Mouse (Mus musculus) forebrain, postnatal 0 days (tissue): ENCODE measurements around the gene Carns1. TPM values are rescaled to one million over a fixed set of nuclear protein-coding genes. Genes with fewer than 3 reads are reported as not detected.

Experiments used
- ATAC-seq: fragments of 200-750 bp; cut with Nextera tagmentation; 2 replicates; pipeline ENCODE4 v1.8.0; 2017; ENCODE audit warnings: mild to moderate bottlenecking, moderate library complexity
- DNase-seq: peaks from one replicate; pipeline ENCODE4 v3.0.0-alpha.2; 2015
- H3K27ac ChIP-seq: fragments of 300-500 bp; sonication (generic); 2 replicates; pipeline ENCODE4 v1.5.1; 2014; ENCODE audit warnings: low read depth, mild to moderate bottlenecking, antibody characterized with exemption, low read length, moderate library complexity, mixed read lengths
- H3K27me3 ChIP-seq: fragments of 300-500 bp; sonication (generic); 2 replicates; pipeline ENCODE4 v1.6.1; 2014; ENCODE audit warnings: mild to moderate bottlenecking, low read length, mixed read lengths; ENCODE audit not compliant: insufficient read depth
- H3K36me3 ChIP-seq: fragments of 300-500 bp; sonication (generic); 2 replicates; pipeline ENCODE4 v1.6.1; 2014; ENCODE audit warnings: mild to moderate bottlenecking, moderate library complexity; ENCODE audit not compliant: insufficient read depth
- H3K4me1 ChIP-seq: fragments of 300-500 bp; sonication (generic); 2 replicates; pipeline ENCODE4 v1.6.1; 2014; ENCODE audit warnings: antibody characterized with exemption; ENCODE audit not compliant: insufficient read depth
- H3K4me2 ChIP-seq: fragments of 300-500 bp; sonication (generic); 2 replicates; pipeline ENCODE4 v1.6.1; 2014; ENCODE audit warnings: low read depth, mild to moderate bottlenecking, moderate library complexity
- H3K4me3 ChIP-seq: fragments of 300-500 bp; sonication (generic); 2 replicates; pipeline ENCODE4 v1.5.1; 2014; ENCODE audit warnings: low read depth, low read length, mixed read lengths
- H3K9ac ChIP-seq: fragments of 300-500 bp; sonication (generic); 2 replicates; pipeline ENCODE4 v1.6.1; 2014; ENCODE audit warnings: mild to moderate bottlenecking
- H3K9me3 ChIP-seq: fragments of 300-500 bp; sonication (generic); 2 replicates; pipeline ENCODE4 v1.6.1; 2016; ENCODE audit warnings: low read length
- CTCF ChIP-seq: sonication (generic); IDR thresholded peaks from 2 replicates; pipeline ENCODE4 v1.5.1; 2016; ENCODE audit warnings: antibody characterized with exemption, control low read depth, low read depth
- WGBS: fragments of 180-500 bp; shearing (Covaris S2); extraction: QIAGEN DNeasy Blood & Tissue Kit; methylation state at CpG from one replicate; pipeline ENCODE4 v1.1.7; 2014; 5-methylcytosine and 5-hydroxymethylcytosine counted together
- polyA plus RNA-seq: library from polyadenylated mRNA; unstranded; fragments of >200 nt; fragmentation: Nextera tagmentation; extraction: Ambion mirVana; gene quantifications from 2 replicates; pipeline ENCODE4 v1.2.1, GENCODE M21; 2015
- total RNA-seq: library from RNA; depleted of rRNA; stranded (reverse); fragments of >200 nt; gene quantifications from 2 replicates; pipeline ENCODE4 v1.2.3, GENCODE M21; 2014

Carns1 gene
- total and polyA plus RNA-seq, 2 experiments from 2014 or later = 4.4 to 4.7 TPM

GRCm38 (mm10) chr19:4213524-4213974 lies 38.3 kb upstream of the Carns1 start:
- peaks cover 25% of the 10 kb centered on the region for H3K27me3 ChIP-seq
- no peak for TF ChIP-seq CTCF
- no peaks in the 10 kb centered on the region for H3K4me1 ChIP-seq
- H3K9me3 ChIP-seq = no peaks in the 10 kb centered on the region
- no peak overlapping the region for H3K4me3 ChIP-seq
- no peak overlapping the region for H3K9ac ChIP-seq
- DNase-seq (no peak), ATAC-seq (no peak)
- WGBS = 11% methylated on average over 9 of the region's 9 CpGs
- no peaks in the 10 kb centered on the region for H3K36me3 ChIP-seq
- H3K27ac ChIP-seq = no peak overlapping the region
- no peak overlapping the region for H3K4me2 ChIP-seq

- no peak overlapping the region for H3K4me3 ChIP-seq
- H3K27ac ChIP-seq = no peak overlapping the region
- H3K9me3 ChIP-seq = no peaks in the 10 kb centered on the region
- WGBS = 34% methylated on average over 4 of the region's 4 CpGs
- no peak overlapping the region for H3K9ac ChIP-seq
- peaks cover 24% of the 10 kb centered on the region for H3K27me3 ChIP-seq
- no peaks in the 10 kb centered on the region for H3K4me1 ChIP-seq
- no peak overlapping the region for H3K4me2 ChIP-seq
- no peaks in the 10 kb centered on the region for H3K36me3 ChIP-seq
- DNase-seq (no peak), ATAC-seq (no peak)
- no peak for TF ChIP-seq CTCF
Observed at GRCm38 (mm10) chr19:4211891-4212588, 36.8 kb upstream of the Carns1 start.

GRCm38 (mm10) chr19:4208563-4208962 lies 33.3 kb upstream of the Carns1 start:
- H3K4me3 ChIP-seq = no peak overlapping the region
- TF ChIP-seq CTCF = no peak
- H3K27ac ChIP-seq = no peak overlapping the region
- no peak for ATAC-seq
- H3K36me3 ChIP-seq = no peaks in the 10 kb centered on the region
- peaks cover 1% of the 10 kb centered on the region; the same call in 1 of the 2 replicates for H3K27me3 ChIP-seq
- H3K4me1 ChIP-seq = no peaks in the 10 kb centered on the region
- H3K4me2 ChIP-seq = no peak overlapping the region
- no peak for DNase-seq
- WGBS = 77% methylated on average over 5 of the region's 5 CpGs
- H3K9me3 ChIP-seq = no peaks in the 10 kb centered on the region
- H3K9ac ChIP-seq = no peak overlapping the region

GRCm38 (mm10) chr19:4206971-4207370 lies 31.7 kb upstream of the Carns1 start:
- DNase-seq (peak; percentile 58), ATAC-seq (peak; percentile 70)
- H3K4me1 ChIP-seq = 0 out of 2 replicates have a peak, but pooled peaks cover 4% of the 10 kb centered on the region
- no peaks in the 10 kb centered on the region for H3K36me3 ChIP-seq
- no peak overlapping the region for H3K4me2 ChIP-seq
- WGBS = 2% methylated on average over 2 of the region's 2 CpGs
- no peak overlapping the region for H3K4me3 ChIP-seq
- H3K27me3 ChIP-seq = no peaks in the 10 kb centered on the region
- no peak overlapping the region for H3K27ac ChIP-seq
- peak; percentile 92 for TF ChIP-seq CTCF
- H3K9ac ChIP-seq = no peak overlapping the region
- H3K9me3 ChIP-seq = no peaks in the 10 kb centered on the region

GRCm38 (mm10) chr19:4204889-4205288 lies 29.6 kb upstream of the Carns1 start:
- WGBS = 47% methylated on average over 4 of the region's 4 CpGs
- Histone ChIP-seq H3K4me2 (no peak overlapping the region), H3K4me1 (peaks cover 15% of the 10 kb centered on the region; the same call in 1 of the 2 replicates), H3K36me3 (no peaks in the 10 kb centered on the region), H3K27ac (no peak overlapping the region), H3K9ac (no peak overlapping the region), H3K9me3 (no peaks in the 10 kb centered on the region), H3K27me3 (no peaks in the 10 kb centered on the region), H3K4me3 (no peak overlapping the region)
- ATAC-seq (no peak), DNase-seq (no peak)
- TF ChIP-seq CTCF = no peak

- TF ChIP-seq CTCF = no peak
- Histone ChIP-seq H3K9ac (no peak overlapping the region), H3K27ac (no peak overlapping the region), H3K4me2 (no peak overlapping the region), H3K27me3 (no peaks in the 10 kb centered on the region), H3K9me3 (no peaks in the 10 kb centered on the region), H3K4me3 (no peak overlapping the region), H3K36me3 (no peaks in the 10 kb centered on the region), H3K4me1 (peaks cover 15% of the 10 kb centered on the region; the same call in 1 of the 2 replicates)
- DNase-seq (no peak), ATAC-seq (no peak)
- WGBS = 61% methylated on average over 13 of the region's 13 CpGs
Observed at GRCm38 (mm10) chr19:4203604-4204326, 28.5 kb upstream of the Carns1 start.

GRCm38 (mm10) chr19:4203148-4203547 lies 27.9 kb upstream of the Carns1 start:
- no peak for TF ChIP-seq CTCF
- no peaks in the 10 kb centered on the region for H3K9me3 ChIP-seq
- H3K4me1 ChIP-seq = peaks cover 15% of the 10 kb centered on the region; the same call in 1 of the 2 replicates
- H3K4me2 ChIP-seq = no peak overlapping the region
- no peak for ATAC-seq
- no peak overlapping the region for H3K4me3 ChIP-seq
- H3K9ac ChIP-seq = no peak overlapping the region
- no peaks in the 10 kb centered on the region for H3K27me3 ChIP-seq
- H3K36me3 ChIP-seq = peaks cover 1% of the 10 kb centered on the region; the same call in 1 of the 2 replicates
- WGBS = 64% methylated on average over 3 of the region's 3 CpGs
- no peak for DNase-seq
- H3K27ac ChIP-seq = no peak overlapping the region
